Mouse (Mus musculus): ENCODE data around the gene Ccdc6.

DNA sequence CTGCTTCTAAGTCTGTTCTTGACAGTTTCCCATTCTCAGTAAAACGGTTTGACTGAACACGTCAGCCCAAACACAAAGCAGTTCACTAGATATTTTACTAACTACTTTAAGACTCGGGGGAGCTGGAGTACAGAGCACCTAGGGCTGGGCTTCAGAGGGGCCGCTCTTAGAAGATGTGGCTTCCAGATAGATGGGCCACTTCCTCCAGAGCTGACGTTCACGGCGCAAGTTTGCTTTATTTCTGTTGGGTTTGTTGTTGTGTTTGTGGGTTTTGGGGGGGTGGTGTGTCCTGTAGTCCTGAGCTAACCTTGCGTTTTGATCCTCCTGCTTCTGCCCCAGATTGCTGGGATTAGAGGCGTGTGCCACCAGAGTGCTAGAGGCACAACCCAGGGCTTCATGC, 83.8 kb downstream of the Ccdc6 start:
- TF ChIP-seq GATA1 (IDR thresholded peaks at IDR 0.05; ENCODE audit: borderline replicate concordance, low read length) (no peak), FLI1 (IDR thresholded peaks at IDR 0.05; ENCODE audit: low read length) (no peak)
